Mouse (Mus musculus) spleen, embryonic (tissue): Measurements from ENCODE around the gene Habp2.

ENCODE experiments used
- CTCF ChIA-PET: fragments of 350-600 bp; sonication (Branson Sonifier 250); formaldehyde crosslinking; loops from one replicate; lab custom pipeline; 2022; lab: Charles Lee

Gene Habp2

DNA sequence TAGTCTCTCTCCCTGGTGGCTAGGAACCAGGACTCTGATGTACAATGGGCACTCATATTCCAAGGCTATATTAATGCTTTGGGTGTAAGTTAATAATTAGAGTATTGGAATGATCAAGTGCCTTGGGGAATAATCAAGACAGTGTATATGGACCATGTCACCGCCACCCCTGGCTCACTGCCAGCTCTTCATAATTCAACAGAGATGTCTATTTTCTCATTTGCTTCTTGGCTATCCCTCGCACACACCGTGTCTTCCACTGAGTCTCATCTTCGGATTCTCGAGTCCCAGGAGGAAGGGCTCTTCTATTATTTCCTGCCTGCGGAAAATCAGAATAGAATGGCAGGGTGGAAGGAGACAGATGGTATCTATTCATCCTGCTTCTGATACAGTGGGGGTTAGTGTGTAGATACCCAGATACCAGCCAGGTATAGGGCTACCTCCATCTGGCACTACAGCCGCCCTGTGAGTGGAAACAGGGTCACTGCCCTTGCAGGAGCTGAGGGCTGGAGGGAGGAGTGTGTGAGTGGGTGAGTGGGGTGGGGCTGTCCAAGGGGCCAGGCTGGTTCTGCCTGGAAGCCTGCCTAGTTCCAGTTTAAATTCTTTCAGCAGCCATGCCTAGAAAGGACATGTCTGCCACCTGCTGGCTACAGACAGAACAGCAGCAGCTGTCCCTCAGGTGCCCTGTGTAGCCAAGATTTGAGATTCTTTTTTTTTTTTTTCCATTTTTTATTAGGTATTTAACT, 7.9 kb downstream of the Habp2 start:
- CTCF ChIA-PET: no interaction called here

DNA sequence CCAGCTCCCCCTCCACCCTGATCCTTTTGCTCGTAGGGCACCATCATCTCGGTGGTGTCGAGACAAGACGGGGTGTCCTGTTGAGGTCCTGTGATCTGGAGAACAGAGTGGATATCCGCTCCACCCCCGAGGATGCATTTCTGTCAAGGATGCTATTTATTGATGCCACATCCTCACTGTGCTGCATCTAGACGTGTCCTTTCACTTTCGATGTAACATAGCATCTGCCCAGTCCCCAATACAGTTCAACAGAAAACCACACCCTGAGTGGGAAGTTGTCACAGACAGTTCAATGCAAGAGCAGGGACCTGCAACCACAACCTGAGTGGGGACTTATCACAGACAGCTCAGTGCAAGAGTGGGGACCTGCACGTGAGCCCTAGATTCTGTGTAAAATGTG, 9.7 kb downstream of the Habp2 start:
- CTCF ChIA-PET: interaction anchor here (0.6 kb wide), 1 partner anchor 43 kb away, joined by 3 read pairs; no protein-coding TSS in a partner anchor

DNA sequence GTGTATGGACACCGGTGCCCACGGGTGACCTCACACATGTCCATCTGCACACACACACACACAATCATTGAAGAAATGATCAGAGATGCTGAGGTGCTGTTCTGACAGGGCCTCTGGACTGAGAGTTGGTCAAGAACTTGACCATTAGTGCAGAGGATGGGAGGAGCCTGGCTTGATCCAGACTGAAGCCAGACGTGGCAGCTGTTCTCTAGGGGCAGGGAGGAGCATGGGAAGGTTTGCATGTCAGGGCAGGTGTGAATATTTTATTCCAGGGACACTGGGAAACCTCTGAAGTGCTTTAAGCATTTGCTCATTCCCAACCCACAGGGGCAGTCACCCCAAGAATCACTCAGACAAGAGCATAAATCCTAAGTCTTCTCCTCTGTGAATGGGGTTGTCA, 10.3 kb downstream of the Habp2 start:
- CTCF ChIA-PET: interaction anchor here (0.6 kb wide), 1 partner anchor 44 kb away, joined by 3 read pairs; no protein-coding TSS in a partner anchor

DNA sequence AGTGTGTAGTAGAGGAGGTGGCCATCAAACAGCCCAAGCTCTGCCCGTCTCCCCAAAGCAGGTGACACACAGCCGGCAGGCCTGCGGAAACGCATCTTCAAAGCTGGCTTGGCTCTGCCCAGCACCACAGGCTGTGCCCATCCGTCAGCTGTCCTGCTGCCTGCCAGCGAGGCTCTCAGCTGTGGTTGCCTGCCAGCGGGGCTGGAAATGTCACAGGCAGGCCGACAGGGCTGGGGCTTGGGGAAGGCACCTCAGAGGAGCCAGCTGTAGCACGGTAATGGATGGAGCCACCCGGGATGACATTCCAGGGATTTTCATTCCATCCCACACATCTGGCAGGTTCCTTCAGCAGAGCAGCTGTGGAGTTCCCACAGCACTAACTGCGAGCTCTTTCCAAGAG, 13.9 kb downstream of the Habp2 start:
- CTCF ChIA-PET: no interaction called here

DNA sequence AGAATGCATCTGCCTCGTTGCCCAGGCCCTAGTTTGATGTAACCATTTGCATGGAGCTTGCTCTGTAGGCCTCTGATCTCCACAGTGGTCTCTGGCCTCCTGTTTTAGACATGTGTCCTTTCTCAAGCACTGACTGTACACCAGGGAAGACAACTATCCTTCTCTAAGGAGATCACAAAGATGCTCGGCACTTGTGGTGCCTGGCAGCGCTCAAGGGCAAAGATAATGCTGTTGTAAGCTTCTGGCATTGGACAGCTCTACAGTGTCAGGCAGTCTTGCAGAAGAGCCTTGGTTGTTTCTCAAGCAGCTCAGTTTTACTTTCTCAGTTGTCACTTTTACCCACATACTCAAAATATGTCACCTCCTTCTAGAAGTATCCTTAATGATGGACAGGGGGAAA, 29.6 kb downstream of the Habp2 start:
- CTCF ChIA-PET: no interaction called here

DNA sequence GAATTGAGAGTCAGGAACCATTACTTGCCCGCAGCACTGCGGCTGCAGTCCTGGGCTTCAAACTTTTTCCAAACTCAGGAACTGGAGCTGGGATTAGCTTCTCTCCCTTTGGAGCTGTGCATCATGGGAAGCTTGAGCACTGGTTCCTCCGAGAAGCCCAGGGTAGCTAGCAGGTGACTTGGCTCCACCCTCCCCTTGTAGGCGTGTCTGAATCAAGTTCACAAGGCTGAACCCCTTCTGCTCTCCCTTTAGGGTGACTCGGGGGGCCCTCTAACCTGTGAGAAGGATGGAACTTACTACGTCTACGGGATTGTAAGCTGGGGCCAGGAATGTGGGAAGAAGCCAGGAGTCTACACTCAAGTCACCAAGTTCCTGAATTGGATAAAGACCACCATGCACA, 32.3 kb downstream of the Habp2 start:
- CTCF ChIA-PET: interaction anchor here (0.6 to 0.7 kb wide), 2 partner anchors 228 to 1133 kb away, joined by 3 to 5 read pairs; partner anchors contain the start of gene Trub1

DNA sequence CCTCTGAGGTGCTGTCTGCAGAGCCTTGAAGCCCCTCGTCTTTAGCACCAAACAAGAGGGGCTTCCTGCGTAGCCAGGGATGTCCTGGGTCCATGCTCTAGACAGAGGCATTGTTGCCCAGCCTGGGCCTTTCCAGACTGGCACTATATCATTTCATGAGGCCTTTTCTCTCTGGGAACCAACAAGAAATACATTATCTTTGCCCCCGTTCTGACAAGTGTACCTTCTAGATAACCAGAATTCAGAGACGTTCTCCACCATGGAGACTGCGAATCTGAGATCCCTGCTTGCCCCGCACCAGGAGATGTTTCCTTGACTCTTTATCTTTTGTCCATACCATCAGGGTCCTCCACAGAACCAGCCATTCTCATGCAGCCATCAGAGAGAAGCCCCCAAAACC, 32.7 kb downstream of the Habp2 start:
- CTCF ChIA-PET: interaction anchor here (0.6 to 0.7 kb wide), 2 partner anchors 228 to 1133 kb away, joined by 3 to 5 read pairs; partner anchors contain the start of gene Trub1

DNA sequence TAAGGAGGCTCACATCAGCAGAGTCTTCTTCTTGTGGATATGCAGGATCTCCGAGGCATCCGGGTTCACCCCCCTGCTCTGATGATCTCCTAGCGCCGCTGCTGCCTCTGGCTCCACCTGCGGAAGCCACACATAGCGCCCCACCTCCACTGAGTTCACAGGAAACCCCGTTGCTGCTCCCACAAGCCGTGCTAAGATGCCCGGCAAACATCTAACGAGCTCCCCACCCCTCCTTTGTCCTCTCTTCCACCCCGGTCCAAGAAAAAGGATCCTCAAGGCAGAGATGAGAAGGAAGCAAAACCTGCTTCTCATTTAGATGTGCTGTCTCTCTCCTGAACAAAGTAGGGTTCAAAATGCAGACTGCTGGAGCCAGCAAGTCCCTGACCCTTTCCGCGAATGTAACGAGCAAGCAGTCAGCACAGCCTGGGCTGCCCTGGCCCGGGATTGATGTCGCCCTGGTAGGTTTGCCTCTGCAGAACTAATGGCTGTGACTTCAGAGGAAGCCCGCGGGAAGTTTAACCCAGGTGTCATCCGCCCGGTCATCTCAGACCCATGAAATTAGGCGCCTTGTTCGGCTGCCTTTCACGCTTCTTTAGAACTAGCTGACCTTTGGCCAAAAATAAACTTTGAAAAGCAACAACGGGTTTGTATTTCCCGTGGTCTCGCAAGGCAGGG, 33.4 kb downstream of the Habp2 start:
- CTCF ChIA-PET: interaction anchor here (0.7 kb wide), 2 partner anchors 68 to 1132 kb away, joined by 3 to 5 read pairs; partner anchors contain the start of gene Trub1

DNA sequence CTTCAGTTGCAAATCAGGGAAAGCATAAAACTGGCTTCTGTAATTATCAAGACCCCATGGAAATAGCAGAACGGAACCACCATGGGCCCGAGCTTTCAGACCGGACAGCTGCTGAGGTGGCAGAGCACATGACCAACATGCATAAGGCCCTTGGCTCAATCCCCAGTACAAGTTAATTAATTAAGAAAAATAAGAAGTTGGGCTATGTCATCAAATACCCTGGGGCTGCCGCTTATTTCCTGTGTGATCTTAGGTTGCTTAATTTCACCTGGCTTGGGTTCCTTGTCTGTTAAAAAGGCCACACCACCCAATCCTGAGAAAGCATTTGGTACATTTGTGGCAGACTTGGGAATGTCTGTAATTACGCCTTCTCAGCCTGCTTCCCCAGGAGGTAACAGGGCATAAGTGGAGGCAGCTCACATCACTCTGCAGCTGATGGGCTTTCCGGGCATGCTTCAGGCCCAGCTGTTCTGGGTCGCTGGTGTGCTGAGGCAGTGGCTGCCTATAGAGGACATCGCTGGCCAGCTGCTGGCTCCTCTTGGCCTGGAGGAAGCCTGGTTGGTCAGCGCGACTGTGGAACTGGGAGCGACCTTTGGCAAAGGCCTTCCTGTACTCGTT, 34.5 kb downstream of the Habp2 start:
- CTCF ChIA-PET: interaction anchor here (0.6 kb wide), 1 partner anchor 817 kb away, joined by 4 read pairs; no protein-coding TSS in a partner anchor

DNA sequence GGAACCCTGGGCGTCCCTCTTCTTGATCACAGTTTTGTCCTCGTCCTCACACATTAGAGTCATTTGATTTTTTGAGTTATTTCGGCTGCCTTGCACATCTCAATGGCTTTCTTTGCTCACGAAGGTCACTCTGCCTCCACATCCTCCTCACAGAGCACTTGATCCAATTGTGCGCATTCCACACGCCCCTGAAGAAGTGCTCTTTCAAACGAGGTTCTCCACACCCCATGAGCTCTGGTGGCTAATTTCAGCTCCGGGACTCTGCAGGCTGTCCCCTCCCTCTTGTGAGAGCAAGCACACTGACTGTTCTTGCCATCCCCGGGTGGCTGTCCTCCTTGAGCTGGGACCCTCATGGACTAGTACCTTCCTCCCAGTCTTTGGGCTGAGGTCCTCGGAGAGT, 38.7 kb downstream of the Habp2 start:
- CTCF ChIA-PET: no interaction called here

DNA sequence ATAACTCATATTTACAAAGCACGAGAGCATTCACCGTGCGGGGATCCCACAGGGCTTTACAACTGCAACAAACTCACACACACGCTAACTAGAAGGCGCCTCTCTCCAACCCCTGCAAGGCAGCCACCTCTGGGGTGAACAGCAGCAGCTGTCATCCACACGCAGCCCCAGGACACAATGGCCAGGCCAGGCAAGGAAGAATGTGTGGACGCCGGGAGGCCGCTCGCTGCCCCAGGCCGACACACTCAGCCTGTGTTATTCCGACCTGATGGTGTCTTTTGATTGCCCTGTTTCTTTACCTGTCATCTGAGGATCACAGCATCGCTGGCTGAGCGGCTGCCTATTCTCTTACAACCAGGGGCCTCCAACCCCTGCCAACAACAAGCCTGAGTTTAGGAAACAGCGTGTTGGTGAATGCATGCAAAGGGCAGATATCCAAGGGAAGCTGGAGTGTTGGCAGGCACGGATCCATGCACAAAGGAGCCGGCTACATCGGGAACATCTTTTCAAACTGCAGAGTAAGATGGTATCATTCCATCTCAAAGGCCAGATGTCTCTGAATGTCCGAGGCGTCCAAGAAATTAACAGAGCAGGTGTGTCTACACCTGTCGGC, 39.4 kb downstream of the Habp2 start:
- CTCF ChIA-PET: no interaction called here

DNA sequence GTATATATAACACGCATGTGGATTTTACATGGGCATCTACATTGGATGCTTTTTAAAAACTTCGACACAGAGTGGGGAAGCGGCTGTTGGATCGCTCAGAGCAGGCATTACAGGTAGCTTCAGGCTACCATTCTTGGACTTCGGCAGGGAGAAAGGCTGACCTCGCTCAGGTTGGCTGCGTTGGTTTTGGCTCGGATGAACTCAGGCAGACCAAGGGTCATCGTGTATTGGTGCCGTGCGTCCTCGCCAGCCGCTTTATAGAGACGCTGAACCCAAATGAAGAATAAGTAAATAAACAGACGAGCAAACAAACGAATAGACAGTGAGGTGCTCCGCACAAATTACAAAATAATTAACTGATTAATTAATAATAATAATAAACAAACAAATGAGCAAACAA, 49.4 kb downstream of the Habp2 start:
- CTCF ChIA-PET: no interaction called here

DNA sequence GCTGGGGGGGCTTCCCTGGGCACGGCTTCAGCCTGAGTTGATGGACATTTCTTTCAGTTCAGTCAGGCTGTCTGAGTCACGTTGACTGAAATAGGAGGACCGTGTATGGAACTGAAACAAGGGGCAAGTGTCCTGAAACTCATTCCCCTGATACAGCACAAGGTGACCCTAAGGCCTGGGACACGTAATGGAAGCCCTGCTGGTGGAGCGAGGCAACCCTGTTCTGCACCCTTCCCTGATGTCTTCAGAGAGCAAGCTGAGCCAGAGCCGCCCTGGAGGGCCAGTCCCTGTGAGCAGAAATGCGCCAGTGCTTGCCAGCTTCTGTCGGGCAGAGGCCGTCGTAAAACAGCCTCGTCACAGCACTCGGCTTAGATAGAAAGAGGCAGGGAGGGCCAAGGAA, 49.9 kb downstream of the Habp2 start:
- CTCF ChIA-PET: no interaction called here

DNA sequence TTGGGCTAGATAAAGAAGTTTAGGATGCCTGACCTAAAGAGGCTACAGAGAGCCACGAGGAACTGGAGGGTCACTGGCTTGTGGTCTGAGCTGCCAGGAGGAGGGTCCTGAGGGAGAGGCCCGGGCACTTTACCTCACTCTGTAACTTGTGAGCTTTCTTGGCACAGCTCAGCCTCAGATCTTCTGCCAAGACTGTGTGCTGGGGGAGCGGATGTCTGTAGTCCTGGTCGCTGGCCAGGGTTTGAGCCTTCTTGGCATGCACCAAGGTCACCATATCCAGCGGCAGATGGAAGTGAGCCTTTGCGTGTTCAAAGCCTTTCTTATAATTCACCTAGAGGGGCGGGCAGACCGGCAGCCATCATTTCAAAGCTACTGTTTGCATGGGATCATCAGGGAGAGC, 55.1 kb downstream of the Habp2 start:
- CTCF ChIA-PET: no interaction called here

DNA sequence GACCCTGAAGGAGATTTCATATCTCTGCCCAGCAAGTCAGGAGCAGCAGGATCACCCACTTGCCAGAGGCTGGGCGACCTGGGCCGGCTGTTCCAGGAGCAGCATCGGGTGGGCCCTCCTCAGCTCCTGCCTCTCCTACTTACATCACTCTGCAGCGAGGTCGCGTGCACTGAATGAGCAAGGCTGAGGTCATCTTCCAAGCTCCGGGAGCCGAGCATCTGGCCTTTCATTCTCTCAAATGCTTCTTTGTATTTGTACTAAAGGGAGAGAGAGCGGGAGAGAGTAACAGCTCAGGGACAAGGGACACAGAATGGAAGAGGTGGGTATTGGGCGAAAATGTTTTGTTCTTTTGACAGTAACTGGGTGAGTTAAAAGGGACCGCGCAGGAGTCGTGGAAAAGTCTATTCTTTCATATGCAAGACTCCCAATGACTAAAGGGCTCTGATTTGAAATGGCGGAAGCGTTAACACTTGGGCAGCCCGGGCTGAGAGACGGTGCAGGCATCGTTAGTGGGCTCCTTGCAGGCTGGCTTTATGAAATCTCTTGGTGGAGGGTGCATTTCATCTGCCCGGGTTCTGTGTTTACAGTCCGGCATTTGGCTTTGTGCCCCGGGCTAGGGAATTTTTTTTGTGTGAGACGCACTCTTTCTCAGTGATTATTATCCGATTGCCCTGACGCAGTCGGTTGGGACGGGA, 57.1 kb downstream of the Habp2 start:
- CTCF ChIA-PET: no interaction called here

DNA sequence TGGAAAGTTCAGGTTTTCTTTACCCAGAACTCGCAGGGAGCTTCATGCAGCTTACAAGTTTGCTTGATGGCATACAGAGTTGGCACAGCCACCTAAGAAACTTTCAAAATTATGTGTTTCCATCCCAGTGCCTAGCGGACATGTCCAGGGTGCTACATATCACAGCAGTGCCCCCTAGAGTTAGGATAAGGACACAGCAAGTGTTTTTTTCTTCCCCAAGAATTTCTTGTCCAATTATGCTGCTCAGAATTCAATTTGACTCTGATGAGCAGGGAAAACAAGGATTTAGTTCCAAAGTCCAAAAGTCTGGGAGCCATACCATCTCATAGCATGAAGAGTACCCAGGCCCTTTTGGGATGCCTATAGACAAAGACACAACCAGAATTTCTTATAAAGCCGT, 59.1 kb downstream of the Habp2 start:
- CTCF ChIA-PET: no interaction called here

DNA sequence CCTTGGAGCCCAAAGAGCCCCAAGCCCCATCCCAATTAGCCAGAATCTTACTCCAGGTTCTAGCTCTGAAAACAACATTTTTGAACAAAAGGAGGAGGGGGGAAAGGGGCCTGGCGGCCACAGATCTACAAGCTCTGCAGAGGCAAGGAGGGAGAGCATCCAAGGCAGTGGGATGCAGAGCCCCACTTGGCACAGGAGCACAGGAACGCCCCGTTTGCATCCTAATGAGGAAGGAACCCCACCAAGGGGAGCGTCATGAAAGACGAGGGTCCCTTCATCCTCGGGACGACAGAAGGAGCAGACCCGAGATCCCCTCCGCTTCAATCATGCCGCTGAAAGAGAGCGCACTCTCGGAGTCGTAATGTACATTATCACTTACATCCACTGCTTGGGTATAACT, 59.8 kb downstream of the Habp2 start:
- CTCF ChIA-PET: interaction anchor here (0.6 kb wide), 1 partner anchor 483 kb away, joined by 5 read pairs; no protein-coding TSS in a partner anchor

DNA sequence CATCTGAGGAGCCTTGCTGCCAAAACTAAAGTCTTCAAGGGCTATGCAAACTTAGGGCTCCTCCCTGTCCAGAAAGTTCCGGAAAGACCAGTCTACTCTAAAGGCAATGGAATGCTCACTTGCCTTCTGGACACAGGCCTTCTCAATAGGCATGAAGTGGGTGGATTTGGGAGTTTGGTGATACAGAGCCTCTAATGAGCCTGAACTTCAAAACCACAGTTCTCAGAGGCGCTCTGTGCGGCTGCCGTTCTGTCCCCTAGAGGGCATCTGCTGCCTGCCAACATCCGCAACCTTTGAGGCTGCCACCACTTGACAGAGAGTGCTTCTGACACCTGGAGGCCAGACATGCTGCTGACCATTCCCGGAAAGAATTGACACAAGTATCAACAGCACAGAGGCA, 62.4 kb downstream of the Habp2 start:
- CTCF ChIA-PET: no interaction called here

DNA sequence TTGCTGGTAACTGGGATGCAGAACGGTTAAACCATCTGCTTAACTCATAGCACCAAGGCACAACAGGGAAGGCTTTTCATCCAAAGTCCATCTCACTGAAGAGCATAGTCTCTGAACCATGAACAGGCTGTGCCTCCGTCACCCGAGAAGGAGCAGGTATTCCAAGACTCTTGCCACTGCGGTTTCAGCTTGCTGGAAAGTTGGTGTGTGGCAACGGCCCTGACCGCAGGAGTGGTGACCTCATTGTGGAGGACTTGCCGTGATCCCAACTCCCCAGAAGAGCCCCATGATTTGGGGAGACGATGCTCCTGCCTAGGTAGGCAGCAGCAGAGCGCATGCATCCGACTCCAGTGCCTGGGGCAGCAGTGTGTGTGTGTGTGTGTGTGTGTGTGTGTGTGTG, 66.8 kb downstream of the Habp2 start:
- CTCF ChIA-PET: no interaction called here

DNA sequence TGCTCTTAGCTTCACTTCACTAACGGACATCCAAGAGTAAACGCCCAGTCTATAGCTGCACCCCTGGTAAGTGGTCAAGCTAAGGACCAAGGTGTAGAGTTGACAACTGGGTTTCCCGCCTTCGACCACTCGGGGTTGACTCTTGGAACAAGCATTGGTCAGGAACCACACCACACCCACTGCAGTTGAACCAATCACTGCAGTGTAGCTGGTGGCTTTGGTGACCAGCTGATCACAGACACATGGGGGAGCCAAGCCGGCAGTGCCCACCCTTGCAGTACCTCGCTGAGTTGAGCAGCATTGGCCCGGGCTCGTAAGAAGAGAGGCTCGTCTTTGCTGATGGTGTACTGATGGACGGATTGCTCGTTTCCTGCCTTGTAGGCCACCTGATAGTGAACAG, 68.3 kb downstream of the Habp2 start:
- CTCF ChIA-PET: no interaction called here
